Mouse (Mus musculus) midbrain, embryonic 11.5 days (tissue): ENCODE results near the gene Ppfibp1. TPM values are rescaled to one million over a fixed set of nuclear protein-coding genes. Genes with fewer than 3 reads are reported as not detected.

Experiments used
- ATAC-seq: fragments of 200-750 bp; cut with Nextera tagmentation; 2 replicates; pipeline ENCODE4 v1.8.0; 2017; ENCODE audit warnings: moderate TSS enrichment, moderate library complexity; ENCODE audit not compliant: low FRiP score
- DNase-seq: peaks from one replicate; pipeline ENCODE4 v3.0.0; 2015; ENCODE audit warnings: low spot score; ENCODE audit errors: missing footprints
- H3K27ac ChIP-seq: fragments of 300-500 bp; sonication (generic); 2 replicates; pipeline ENCODE4 v1.5.1; 2014; ENCODE audit warnings: low read depth, low read length
- H3K27me3 ChIP-seq: fragments of 300-500 bp; sonication (generic); 2 replicates; pipeline ENCODE4 v1.6.1; 2014; ENCODE audit warnings: mild to moderate bottlenecking, low read length, moderate library complexity, mixed read lengths; ENCODE audit not compliant: control insufficient read depth, insufficient read depth
- H3K36me3 ChIP-seq: fragments of 300-500 bp; sonication (generic); 2 replicates; pipeline ENCODE4 v1.6.1; 2014; ENCODE audit warnings: mild to moderate bottlenecking, low read length, moderate library complexity, mixed read lengths; ENCODE audit not compliant: control insufficient read depth, insufficient read depth
- H3K4me1 ChIP-seq: fragments of 300-500 bp; sonication (generic); 2 replicates; pipeline ENCODE4 v1.6.1; 2014; ENCODE audit warnings: low read length; ENCODE audit not compliant: control insufficient read depth, insufficient read depth
- H3K4me2 ChIP-seq: fragments of 300-500 bp; sonication (generic); 2 replicates; pipeline ENCODE4 v1.6.1; 2014; ENCODE audit warnings: mild to moderate bottlenecking, moderate library complexity
- H3K4me3 ChIP-seq: fragments of 300-500 bp; sonication (generic); 2 replicates; pipeline ENCODE4 v1.5.1; 2014; ENCODE audit warnings: low read depth, low read length
- H3K9ac ChIP-seq: fragments of 300-500 bp; sonication (generic); 2 replicates; pipeline ENCODE4 v1.6.1; 2014; ENCODE audit warnings: low read length
- H3K9me3 ChIP-seq: fragments of 300-500 bp; sonication (generic); 2 replicates; pipeline ENCODE4 v1.6.1; 2016; ENCODE audit warnings: low read length; ENCODE audit not compliant: control insufficient read depth
- WGBS: fragments of 180-500 bp; shearing (Covaris S2); extraction: QIAGEN DNeasy Blood & Tissue Kit; methylation state at CpG from one replicate; pipeline ENCODE4 v1.1.7; 2014; 5-methylcytosine and 5-hydroxymethylcytosine counted together
- polyA plus RNA-seq: library from polyadenylated mRNA; unstranded; fragments of >200 nt; fragmentation: Nextera tagmentation; extraction: Ambion mirVana; gene quantifications from 2 replicates; pipeline ENCODE4 v1.2.1, GENCODE M21; 2014

The Ppfibp1 gene
- polyA plus RNA-seq, 1 experiment from 2014 or later: 30.2 TPM

GRCm38 (mm10) chr6:147030096-147030885 lies 142.0 kb downstream of the Ppfibp1 start:
- H3K27me3 ChIP-seq: no peaks in the 10 kb centered on the region
- H3K36me3 ChIP-seq: no peaks in the 10 kb centered on the region; the same call in 1 of the 2 replicates
- DNase-seq (no peak), ATAC-seq (no peak)
- no peak overlapping the region for H3K4me2 ChIP-seq
- 91% methylated on average over 15 of the region's 15 CpGs for WGBS
- no peak overlapping the region for H3K9ac ChIP-seq
- no peaks in the 10 kb centered on the region for H3K9me3 ChIP-seq
- no peak overlapping the region for H3K4me3 ChIP-seq
- H3K4me1 ChIP-seq: no peaks in the 10 kb centered on the region
- H3K27ac ChIP-seq: no peak overlapping the region

GRCm38 (mm10) chr6:147032303-147032925 lies 144.1 kb downstream of the Ppfibp1 start, which contains the start of gene Rep15:
Gene Rep15 (plus strand): TSS chr6:147032584.
- no peak within 1 kb of the TSS for H3K9ac ChIP-seq
- DNase-seq (no peak), ATAC-seq (no peak)
- H3K4me1 ChIP-seq: no peaks in the 10 kb centered on the region
- WGBS: 40% methylated on average over 13 of the region's 13 CpGs
- H3K27ac ChIP-seq: no peak within 1 kb of the TSS
- no peaks in the 10 kb centered on the region; the same call in 1 of the 2 replicates for H3K36me3 ChIP-seq
- H3K9me3 ChIP-seq: no peaks in the 10 kb centered on the region
- H3K4me3 ChIP-seq: no peak within 1 kb of the TSS
- H3K4me2 ChIP-seq: no peak within 1 kb of the TSS
- no peaks in the 10 kb centered on the region for H3K27me3 ChIP-seq

GRCm38 (mm10) chr6:147042291-147043290 lies 154.3 kb downstream of the Ppfibp1 start, which contains the start of gene Mrps35:
Gene Mrps35 (plus strand): TSS chr6:147042764.
- ATAC-seq (peak; percentile 100), DNase-seq (peak; percentile 98)
- Histone ChIP-seq H3K27ac (0 out of 2 replicates have a peak within 1 kb of the TSS, but pooled peaks have one; percentile 25), H3K4me1 (peaks cover 3% of the 10 kb centered on the region; the same call in 1 of the 2 replicates), H3K9ac (peak within 1 kb of the TSS; percentile 86), H3K36me3 (no peaks in the 10 kb centered on the region), H3K4me2 (peak within 1 kb of the TSS; percentile 53), H3K9me3 (no peaks in the 10 kb centered on the region), H3K27me3 (no peaks in the 10 kb centered on the region), H3K4me3 (peak within 1 kb of the TSS; percentile 67)
- 3% methylated on average over 66 of the region's 66 CpGs for WGBS

- 50% methylated on average over 7 of the region's 7 CpGs for WGBS
- ATAC-seq (no peak), DNase-seq (no peak)
- H3K27me3 ChIP-seq: no peaks in the 10 kb centered on the region
- H3K4me2 ChIP-seq: peak overlapping the region; percentile 53
- no peaks in the 10 kb centered on the region for H3K36me3 ChIP-seq
- peak overlapping the region; percentile 86 for H3K9ac ChIP-seq
- H3K9me3 ChIP-seq: no peaks in the 10 kb centered on the region
- no peak overlapping the region for H3K27ac ChIP-seq
- H3K4me3 ChIP-seq: peak overlapping the region; percentile 67
- peaks cover 3% of the 10 kb centered on the region; the same call in 1 of the 2 replicates for H3K4me1 ChIP-seq
Measured at GRCm38 (mm10) chr6:147043633-147044032, 155.3 kb downstream of the Ppfibp1 start.

- Histone ChIP-seq H3K4me1 (no peaks in the 10 kb centered on the region), H3K36me3 (peaks cover 12% of the 10 kb centered on the region; the same call in 1 of the 2 replicates), H3K9ac (no peak overlapping the region), H3K4me3 (no peak overlapping the region), H3K27ac (no peak overlapping the region), H3K4me2 (no peak overlapping the region), H3K9me3 (no peaks in the 10 kb centered on the region), H3K27me3 (no peaks in the 10 kb centered on the region)
- WGBS: 95% methylated on average over 13 of the region's 13 CpGs
- no peak for DNase-seq
- ATAC-seq: no peak
Measured at GRCm38 (mm10) chr6:147049239-147049805, 161.0 kb downstream of the Ppfibp1 start.

- no peaks in the 10 kb centered on the region for H3K27me3 ChIP-seq
- 93% methylated on average over 8 of the region's 8 CpGs for WGBS
Measured at GRCm38 (mm10) chr6:147051666-147052065, 163.4 kb downstream of the Ppfibp1 start.

GRCm38 (mm10) chr6:147052440-147052839 lies 164.2 kb downstream of the Ppfibp1 start:
- WGBS: 90% methylated on average over 9 of the region's 9 CpGs
- Histone ChIP-seq H3K4me3 (no peak overlapping the region), H3K27me3 (no peaks in the 10 kb centered on the region), H3K4me2 (no peak overlapping the region), H3K4me1 (no peaks in the 10 kb centered on the region), H3K27ac (no peak overlapping the region), H3K9me3 (no peaks in the 10 kb centered on the region), H3K36me3 (peaks cover 12% of the 10 kb centered on the region; the same call in 1 of the 2 replicates), H3K9ac (no peak overlapping the region)
- DNase-seq (no peak), ATAC-seq (no peak)

More at GRCm38 (mm10) chr6:147051666-147052065, 163.4 kb downstream of the Ppfibp1 start:
- H3K4me2 ChIP-seq: no peak overlapping the region
- H3K4me1 ChIP-seq: no peaks in the 10 kb centered on the region
- H3K9me3 ChIP-seq: no peaks in the 10 kb centered on the region
- H3K36me3 ChIP-seq: peaks cover 12% of the 10 kb centered on the region; the same call in 1 of the 2 replicates
- H3K9ac ChIP-seq: no peak overlapping the region
- no peak overlapping the region for H3K27ac ChIP-seq
- DNase-seq (no peak), ATAC-seq (no peak)
- H3K4me3 ChIP-seq: no peak overlapping the region
